Mouse (Mus musculus): ENCODE results near the gene Tgfa. TPM values are rescaled to one million over a fixed set of nuclear protein-coding genes. Genes with fewer than 3 reads are reported as not detected.

Tgfa gene
- total RNA-seq, 2 experiments from 2014 or later: 16.3 to 18.5 TPM

GRCm38 (mm10) chr6:86218066-86218465, 23.0 kb downstream of the Tgfa start:
- no peak for DNase-seq (ENCODE audit: low spot score in 2 of 2)
- intact Hi-C loops (cut with DNase I): no loop called here

GRCm38 (mm10) chr6:86218739-86219138, 23.7 kb downstream of the Tgfa start:
- no peak for DNase-seq (ENCODE audit: low spot score in 2 of 2)
- intact Hi-C loops (cut with DNase I): no loop called here

- no peak for DNase-seq (ENCODE audit: low spot score in 2 of 2)
- intact Hi-C loops (cut with DNase I): no loop called here
Observed at GRCm38 (mm10) chr6:86219494-86219893, 24.5 kb downstream of the Tgfa start.

- intact Hi-C loops (cut with DNase I): no loop called here
- DNase-seq (ENCODE audit: low spot score in 2 of 2): no peak
Observed at GRCm38 (mm10) chr6:86220171-86220570, 25.1 kb downstream of the Tgfa start.

GRCm38 (mm10) chr6:86222381-86222780, 27.4 kb downstream of the Tgfa start:
- intact Hi-C loops (cut with DNase I): no loop called here
- DNase-seq (ENCODE audit: low spot score in 2 of 2): no peak

- intact Hi-C loops (cut with DNase I): no loop called here
- no peak for DNase-seq (ENCODE audit: low spot score in 2 of 2)
Observed at GRCm38 (mm10) chr6:86225604-86226003, 30.6 kb downstream of the Tgfa start.

GRCm38 (mm10) chr6:86232367-86232766, 37.3 kb downstream of the Tgfa start:
- intact Hi-C loops (cut with DNase I): no loop called here
- DNase-seq (ENCODE audit: low spot score in 2 of 2): no peak

- intact Hi-C loops (cut with DNase I): no loop called here
- DNase-seq (ENCODE audit: low spot score in 2 of 2): no peak
Observed at GRCm38 (mm10) chr6:86233512-86234430, 38.7 kb downstream of the Tgfa start.

GRCm38 (mm10) chr6:86244866-86245265, 49.8 kb downstream of the Tgfa start:
- no peak for DNase-seq (ENCODE audit: low spot score in 2 of 2)
- intact Hi-C loops (cut with DNase I): no loop called here

- no peak for DNase-seq (ENCODE audit: low spot score in 2 of 2)
- intact Hi-C loops (cut with DNase I): no loop called here
Observed at GRCm38 (mm10) chr6:86245965-86246364, 50.9 kb downstream of the Tgfa start.

- DNase-seq (ENCODE audit: low spot score in 2 of 2): no peak
- intact Hi-C loops (cut with DNase I): no loop called here
Observed at GRCm38 (mm10) chr6:86248562-86248961, 53.5 kb downstream of the Tgfa start.

- intact Hi-C loops (cut with DNase I): no loop called here
- DNase-seq (ENCODE audit: low spot score in 2 of 2): peak; percentile 30 to 46
Observed at GRCm38 (mm10) chr6:86249042-86249441, 54.0 kb downstream of the Tgfa start.

GRCm38 (mm10) chr6:86250236-86250635, 55.2 kb downstream of the Tgfa start:
- DNase-seq (ENCODE audit: low spot score in 2 of 2): no peak
- intact Hi-C loops (cut with DNase I): no loop called here

- DNase-seq (ENCODE audit: low spot score in 2 of 2): peak in 1 of 2 experiments; percentile 28
- intact Hi-C loops (cut with DNase I): no loop called here
Observed at GRCm38 (mm10) chr6:86250830-86251229, 55.8 kb downstream of the Tgfa start.

GRCm38 (mm10) chr6:86252176-86253125, 57.4 kb downstream of the Tgfa start:
- intact Hi-C loops (cut with DNase I): no loop called here
- peak; percentile 32 to 47 for DNase-seq (ENCODE audit: low spot score in 2 of 2)

GRCm38 (mm10) chr6:86255899-86256298, 60.9 kb downstream of the Tgfa start:
- intact Hi-C loops (cut with DNase I): no loop called here
- DNase-seq (ENCODE audit: low spot score in 2 of 2): no peak

GRCm38 (mm10) chr6:86259242-86259641, 64.2 kb downstream of the Tgfa start:
- no peak for DNase-seq (ENCODE audit: low spot score in 2 of 2)
- intact Hi-C loops (cut with DNase I): no loop called here

GRCm38 (mm10) chr6:86260322-86261050, 65.5 kb downstream of the Tgfa start:
- intact Hi-C loops (cut with DNase I): no loop called here
- no peak for DNase-seq (ENCODE audit: low spot score in 2 of 2)

- intact Hi-C loops (cut with DNase I): loop anchor here (5.0 kb wide), 1 partner anchor 69 kb away; the partner anchor contains the start of gene Tgfa
Observed at GRCm38 (mm10) chr6:86266786-86267185, 71.8 kb downstream of the Tgfa start.

More at GRCm38 (mm10) chr6:86266786-86267185, 71.8 kb downstream of the Tgfa start:
- no peak for DNase-seq (ENCODE audit: low spot score in 2 of 2)

All from left cerebral cortex, postnatal 14 days (tissue).